Comparison of ENCODE assay signal across 9 mouse cellular contexts in the genomic region with DNA sequence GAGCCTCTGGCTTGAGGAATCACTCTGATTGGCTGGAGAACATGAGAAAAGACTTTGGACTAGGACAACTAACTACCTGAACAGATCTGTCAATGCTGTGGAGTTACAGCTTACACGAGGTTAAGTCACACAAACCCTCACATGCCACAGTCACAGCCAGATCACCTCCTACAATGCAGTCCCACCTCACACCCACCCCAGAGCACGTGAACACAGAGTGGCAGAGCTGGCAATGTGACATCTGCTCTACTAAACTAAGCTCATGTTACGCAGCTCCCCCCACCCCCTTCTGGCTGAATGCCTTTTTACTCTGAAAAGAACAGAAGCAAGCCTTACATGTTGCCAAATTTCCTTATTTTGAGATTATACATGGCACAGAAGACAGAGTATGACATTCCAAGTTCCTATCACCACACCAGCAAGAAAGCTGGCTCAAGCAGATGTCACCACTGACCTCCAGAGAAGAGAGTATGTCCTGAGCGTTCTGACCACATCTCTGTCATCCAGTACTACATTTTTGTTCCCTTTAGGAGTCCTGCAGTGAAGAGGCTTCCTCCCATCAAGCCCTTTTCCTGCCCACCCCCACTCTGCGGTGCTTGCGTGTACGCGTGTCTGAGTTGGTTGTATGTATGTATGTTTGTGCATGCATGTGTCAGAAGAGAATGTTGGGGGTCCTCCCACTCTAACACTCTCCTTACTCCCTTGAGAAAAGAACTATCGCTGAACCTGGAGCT. TPM values are rescaled to one million over a fixed set of nuclear protein-coding genes. Genes with fewer than 3 reads are reported as not detected.
A peak's percentile ranks its signal among the peaks of the same experiment; 100 is the strongest.
DNase-seq lines count a peak whose midpoint lies in the region; ATAC-seq and TF ChIP-seq lines count a peak whose summit lies in the region.
"Had no signal": no experiment of that assay in that cellular context is flagged by ENCODE, and none has a peak within 500 bp of the region (broad histone marks: within the 10 kb centered on the region; RNA-seq: fewer than 3 reads in every experiment).

No protein-coding gene starts in this region.

- no peaks in the 10 kb centered on the region for H3K27me3 ChIP-seq in hindbrain, postnatal 0 days (ENCODE audit: insufficient read depth, low read length)
- H3K27me3 ChIP-seq in hindbrain, embryonic 12.5 days: no peaks in the 10 kb centered on the region
- H3K27me3 ChIP-seq in forebrain, embryonic 12.5 days: no peaks in the 10 kb centered on the region
- no peaks in the 10 kb centered on the region for H3K27me3 ChIP-seq in lung, embryonic 15.5 days

- TF ChIP-seq CTCF in hindbrain, postnatal 0 days (IDR thresholded peaks at IDR 0.05; ENCODE audit: low read depth): no peak

- 51% methylated on average over 9 of the region's 9 CpGs for WGBS in hindbrain, postnatal 0 days
- WGBS in hindbrain, embryonic 12.5 days: 74% methylated on average over 9 of the region's 9 CpGs
- WGBS in forebrain, embryonic 12.5 days: 74% methylated on average over 9 of the region's 9 CpGs
- 54% methylated on average over 9 of the region's 9 CpGs for WGBS in lung, embryonic 15.5 days

- no peak overlapping the region; the same call in 1 of the 2 replicates for H3K4me2 ChIP-seq in hindbrain, postnatal 0 days (ENCODE audit: low read depth, low read length)
- H3K4me2 ChIP-seq in hindbrain, embryonic 12.5 days (replicated peaks): no peak overlapping the region
- no peak overlapping the region for H3K4me2 ChIP-seq in forebrain, embryonic 12.5 days
- no peak overlapping the region for H3K4me2 ChIP-seq in lung, embryonic 15.5 days

- H3K9me3 ChIP-seq in hindbrain, postnatal 0 days (ENCODE audit: low read length): no peaks in the 10 kb centered on the region
- H3K9me3 ChIP-seq in hindbrain, embryonic 12.5 days (replicated peaks): no peaks in the 10 kb centered on the region
- no peaks in the 10 kb centered on the region for H3K9me3 ChIP-seq in forebrain, embryonic 12.5 days
- H3K9me3 ChIP-seq in lung, embryonic 15.5 days: no peaks in the 10 kb centered on the region
- H3K9me3 ChIP-seq: G1E had no signal

- peak; percentile 72 for DNase-seq in hindbrain, postnatal 0 days (ENCODE audit: low spot score)
- DNase-seq in heart, postnatal 10 days: peak; percentile 78 to 84
- DNase-seq in layer of hippocampus, adult 9-10 months (ENCODE audit: low spot score): peak; percentile 46
- DNase-seq in spleen, postnatal 10 days (ENCODE audit: low spot score in 2 of 2): no peak
- DNase-seq in B cell, adult 2 months: no peak

- no peak overlapping the region for H3K9ac ChIP-seq in hindbrain, postnatal 0 days (replicated peaks; ENCODE audit: low read length)
- no peak overlapping the region for H3K9ac ChIP-seq in hindbrain, embryonic 12.5 days
- H3K9ac ChIP-seq in forebrain, embryonic 12.5 days: no peak overlapping the region
- H3K9ac ChIP-seq in lung, embryonic 15.5 days: no peak overlapping the region

- no peaks in the 10 kb centered on the region for H3K36me3 ChIP-seq in hindbrain, postnatal 0 days (ENCODE audit: insufficient read depth, low read length)
- H3K36me3 ChIP-seq in hindbrain, embryonic 12.5 days: no peaks in the 10 kb centered on the region
- H3K36me3 ChIP-seq in forebrain, embryonic 12.5 days (replicated peaks): no peaks in the 10 kb centered on the region
- no peaks in the 10 kb centered on the region for H3K36me3 ChIP-seq in lung, embryonic 15.5 days

- peak; percentile 84 for ATAC-seq in hindbrain, postnatal 0 days
- no peak for ATAC-seq in hindbrain, embryonic 12.5 days (ENCODE audit: low FRiP score)
- ATAC-seq in forebrain, embryonic 12.5 days (ENCODE audit: low FRiP score): peak; percentile 60; the same call in 1 of the 2 replicates
- ATAC-seq in lung, embryonic 15.5 days (ENCODE audit: borderline replicate concordance, extremely low read depth, low FRiP score, low TSS enrichment): peak; percentile 59; the same call in 1 of the 2 replicates

- intact Hi-C loops in heart, postnatal 10 days (cut with DNase I): no loop called here

- H3K4me1 ChIP-seq in hindbrain, postnatal 0 days (ENCODE audit: insufficient read depth, low read length): peaks cover 7% of the 10 kb centered on the region
- H3K4me1 ChIP-seq in hindbrain, embryonic 12.5 days: peaks cover 5% of the 10 kb centered on the region; the same call in 1 of the 2 replicates
- H3K4me1 ChIP-seq in forebrain, embryonic 12.5 days: peaks cover 14% of the 10 kb centered on the region
- peaks cover 9% of the 10 kb centered on the region; the same call in 1 of the 2 replicates for H3K4me1 ChIP-seq in lung, embryonic 15.5 days

- no peak overlapping the region for H3K4me3 ChIP-seq in hindbrain, postnatal 0 days (ENCODE audit: low read length)
- H3K4me3 ChIP-seq in hindbrain, embryonic 12.5 days: no peak overlapping the region
- H3K4me3 ChIP-seq in forebrain, embryonic 12.5 days (replicated peaks): no peak overlapping the region
- no peak overlapping the region for H3K4me3 ChIP-seq in lung, embryonic 15.5 days

- H3K27ac ChIP-seq in hindbrain, postnatal 0 days: no peak overlapping the region; the same call in 1 of the 2 replicates
- no peak overlapping the region for H3K27ac ChIP-seq in hindbrain, embryonic 12.5 days
- no peak overlapping the region for H3K27ac ChIP-seq in forebrain, embryonic 12.5 days
- no peak overlapping the region for H3K27ac ChIP-seq in lung, embryonic 15.5 days

RNA-seq across cellular contexts. Expression of gene Ralgapa2, which starts 9.4 kb away (rescaled TPM):
- total RNA-seq in hindbrain, postnatal 0 days (2014; rRNA removed): 16.2 and 29.0 TPM in 2 replicates
- 9.5 and 9.9 TPM in 2 replicates for polyA plus RNA-seq in hindbrain, postnatal 0 days (2015; fragmentation: Nextera tagmentation; extraction: Ambion mirVana)
- 12.5 and 13.9 TPM in 2 replicates for polyA plus RNA-seq in hindbrain, embryonic 12.5 days (2016; fragmentation: Nextera tagmentation; extraction: Ambion mirVana)
- 15.2 and 17.0 TPM in 2 replicates for polyA plus RNA-seq in forebrain, embryonic 12.5 days (2016; fragmentation: Nextera tagmentation; extraction: Ambion mirVana)
- 10 to 100 TPM; 32.1 to 32.7 TPM for total RNA-seq in heart, postnatal 10 days (2021)
- 7.3 and 7.7 TPM in 2 replicates for polyA plus RNA-seq in lung, embryonic 15.5 days (2015; fragmentation: Nextera tagmentation; extraction: Ambion mirVana)

Comparison
In these comparisons a context has a peak if more than half of its experiments do, and no peak if none do; other contexts are left out.
1. DNase-seq: peak in hindbrain, postnatal 0 days (single experiment), heart, postnatal 10 days (2 of 2) and layer of hippocampus, adult 9-10 months (single experiment); none in spleen, postnatal 10 days (0 of 2) and B cell, adult 2 months (0 of 2).